Mouse (Mus musculus) olfactory bulb, adult 2 months (tissue): ENCODE results near the gene Angptl1.

ENCODE experiments used
- CTCF ChIP-seq: fragments of 200-500 bp; IDR thresholded peaks from 2 replicates; pipeline ENCODE4 v1.5.1; 2012; ENCODE audit warnings: low read depth, mild to moderate bottlenecking, low read length, moderate library complexity; ENCODE audit not compliant: insufficient read depth
- POLR2A ChIP-seq: fragments of 200-500 bp; IDR thresholded peaks from 2 replicates; pipeline ENCODE4 v1.6.1; 2012; ENCODE audit warnings: mild to moderate bottlenecking, low read depth, low read length, moderate library complexity; ENCODE audit not compliant: insufficient read depth

DNA sequence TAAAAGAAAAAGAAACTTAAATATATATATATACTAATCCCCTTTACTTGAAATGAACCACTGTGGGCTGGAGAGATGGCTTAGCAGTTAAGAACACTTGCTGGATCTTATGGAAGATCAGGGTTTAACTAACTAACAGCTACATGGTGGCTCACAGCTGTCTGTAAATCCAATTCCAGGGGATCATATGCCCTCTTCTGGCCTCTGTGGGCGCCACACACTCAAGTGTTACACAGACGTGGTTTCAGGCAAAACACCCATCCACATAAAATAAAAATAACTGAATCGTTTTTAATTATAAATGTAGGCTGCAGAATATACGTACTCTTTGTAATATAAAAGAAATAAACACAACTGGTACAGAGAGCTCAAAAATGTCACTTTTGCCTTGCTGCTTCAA is 50.5 kb downstream of the Angptl1 start:
- no peak for TF ChIP-seq POLR2A
- no peak for TF ChIP-seq CTCF
